Mouse (Mus musculus) brown adipose tissue, adult 24 weeks (tissue): ENCODE data around the gene Iqcn. TPM values are rescaled to one million over a fixed set of nuclear protein-coding genes. Genes with fewer than 3 reads are reported as not detected.

Experiments used
- H3K27ac ChIP-seq: fragments of 200-500 bp; replicated peaks from 2 replicates; pipeline ENCODE4 v1.5.1; 2012; ENCODE audit warnings: low read depth, mild to moderate bottlenecking, low read length
- H3K4me1 ChIP-seq: fragments of 200-500 bp; 2 replicates; pipeline ENCODE4 v1.6.1; 2012; ENCODE audit warnings: low read length, mixed read lengths; ENCODE audit not compliant: control insufficient read depth, insufficient read depth, insufficient read length
- H3K4me3 ChIP-seq: fragments of 200-500 bp; 2 replicates; pipeline ENCODE4 v1.5.1; 2012; ENCODE audit warnings: low read depth, mild to moderate bottlenecking, low read length, moderate library complexity; ENCODE audit not compliant: insufficient read depth
- polyA plus RNA-seq: library from polyadenylated mRNA; stranded (reverse); fragments of >200 nt; gene quantifications from 2 replicates; pipeline ENCODE4 v1.2.4, GENCODE M21; 2012; ENCODE audit not compliant: missing spikeins, insufficient read depth, insufficient read length

Iqcn gene
- polyA plus RNA-seq, 1 experiment: not detected

GRCm38 (mm10) chr8:70672325-70673078, 30.8 kb upstream of the Iqcn start:
- Histone ChIP-seq H3K4me3 (peak overlapping the region; percentile 48), H3K27ac (peak overlapping the region; percentile 72), H3K4me1 (peaks cover 11% of the 10 kb centered on the region)

GRCm38 (mm10) chr8:70673079-70673856, 30.0 kb upstream of the Iqcn start, which contains the start of gene Lsm4:
Lsm4 (plus strand) TSS chr8:70673248.
- H3K4me3 ChIP-seq: peak within 1 kb of the TSS; percentile 77
- H3K4me1 ChIP-seq: peaks cover 11% of the 10 kb centered on the region
- H3K27ac ChIP-seq: peak within 1 kb of the TSS; percentile 97

- Histone ChIP-seq H3K27ac (peak overlapping the region; percentile 96), H3K4me3 (peak overlapping the region; percentile 54), H3K4me1 (peaks cover 11% of the 10 kb centered on the region)
Measured at GRCm38 (mm10) chr8:70674109-70674508, 29.1 kb upstream of the Iqcn start.

GRCm38 (mm10) chr8:70674716-70675115, 28.5 kb upstream of the Iqcn start:
- Histone ChIP-seq H3K4me3 (no peak overlapping the region), H3K27ac (peak overlapping the region; percentile 96), H3K4me1 (peaks cover 11% of the 10 kb centered on the region)

GRCm38 (mm10) chr8:70675336-70675735, 27.9 kb upstream of the Iqcn start:
- no peak overlapping the region for H3K4me3 ChIP-seq
- H3K27ac ChIP-seq: 0 out of 2 replicates have a peak overlapping the region, but pooled peaks have one; percentile 11
- peaks cover 11% of the 10 kb centered on the region for H3K4me1 ChIP-seq

GRCm38 (mm10) chr8:70677451-70678080, 25.7 kb upstream of the Iqcn start:
- Histone ChIP-seq H3K27ac (no peak overlapping the region), H3K4me1 (peaks cover 11% of the 10 kb centered on the region), H3K4me3 (no peak overlapping the region)

- Histone ChIP-seq H3K4me3 (no peak overlapping the region), H3K4me1 (peaks cover 11% of the 10 kb centered on the region), H3K27ac (no peak overlapping the region)
Measured at GRCm38 (mm10) chr8:70678679-70679078, 24.6 kb upstream of the Iqcn start.

- H3K4me3 ChIP-seq: no peak overlapping the region
- H3K27ac ChIP-seq: no peak overlapping the region
- peaks cover 6% of the 10 kb centered on the region; the same call in 1 of the 2 replicates for H3K4me1 ChIP-seq
Measured at GRCm38 (mm10) chr8:70679404-70679803, 23.9 kb upstream of the Iqcn start.

GRCm38 (mm10) chr8:70680039-70680438, 23.2 kb upstream of the Iqcn start:
- no peak overlapping the region for H3K27ac ChIP-seq
- H3K4me1 ChIP-seq: no peaks in the 10 kb centered on the region
- H3K4me3 ChIP-seq: no peak overlapping the region

- no peak overlapping the region for H3K27ac ChIP-seq
- H3K4me1 ChIP-seq: no peaks in the 10 kb centered on the region
- no peak overlapping the region for H3K4me3 ChIP-seq
Measured at GRCm38 (mm10) chr8:70681410-70681809, 21.8 kb upstream of the Iqcn start.

- Histone ChIP-seq H3K4me1 (no peaks in the 10 kb centered on the region), H3K27ac (no peak overlapping the region), H3K4me3 (no peak overlapping the region)
Measured at GRCm38 (mm10) chr8:70682193-70682592, 21.1 kb upstream of the Iqcn start.

GRCm38 (mm10) chr8:70682692-70683091, 20.6 kb upstream of the Iqcn start:
- Histone ChIP-seq H3K4me1 (peaks cover 3% of the 10 kb centered on the region; the same call in 1 of the 2 replicates), H3K4me3 (no peak overlapping the region), H3K27ac (no peak overlapping the region)

GRCm38 (mm10) chr8:70684291-70684690, 19.0 kb upstream of the Iqcn start:
- no peak overlapping the region for H3K27ac ChIP-seq
- no peak overlapping the region for H3K4me3 ChIP-seq
- peaks cover 3% of the 10 kb centered on the region; the same call in 1 of the 2 replicates for H3K4me1 ChIP-seq

- Histone ChIP-seq H3K4me3 (no peak overlapping the region), H3K27ac (no peak overlapping the region), H3K4me1 (peaks cover 6% of the 10 kb centered on the region; the same call in 1 of the 2 replicates)
Measured at GRCm38 (mm10) chr8:70687576-70687975, 15.7 kb upstream of the Iqcn start.

GRCm38 (mm10) chr8:70688136-70688535, 15.1 kb upstream of the Iqcn start:
- peaks cover 6% of the 10 kb centered on the region; the same call in 1 of the 2 replicates for H3K4me1 ChIP-seq
- no peak overlapping the region for H3K4me3 ChIP-seq
- H3K27ac ChIP-seq: no peak overlapping the region
